Mouse (Mus musculus): ENCODE results near the gene Pdss2. TPM values are rescaled to one million over a fixed set of nuclear protein-coding genes. Genes with fewer than 3 reads are reported as not detected.

The Pdss2 gene
- polyA plus RNA-seq, 1 experiment from 2014 or later, result 15.1 TPM

- Histone ChIP-seq H3K27ac (ENCODE audit: low read depth, low read length) (no peak overlapping the region), H3K4me2 (ENCODE audit: low read depth, low read length, severe bottlenecking) (no peak overlapping the region), H3K4me3 (ENCODE audit: low read depth, low read length) (no peak overlapping the region), H3K4me1 (replicated peaks; ENCODE audit: control insufficient read depth, insufficient read depth, low read length) (no peaks in the 10 kb centered on the region), H3K36me3 (ENCODE audit: control insufficient read depth, insufficient read depth, low read length) (no peaks in the 10 kb centered on the region), H3K9ac (ENCODE audit: low read length) (no peak overlapping the region), H3K27me3 (ENCODE audit: control insufficient read depth, insufficient read depth, low read length) (no peaks in the 10 kb centered on the region), H3K9me3 (ENCODE audit: control insufficient read depth, low read length) (no peaks in the 10 kb centered on the region; the same call in 1 of the 2 replicates)
- no peak for ATAC-seq (replicated peaks; ENCODE audit: low FRiP score)
- no peak for DNase-seq (ENCODE audit: low spot score)
- WGBS, result 83% methylated on average over 2 of the region's 2 CpGs
Observed at GRCm38 (mm10) chr10:43312211-43312610, 90.9 kb downstream of the Pdss2 start.

- ATAC-seq (replicated peaks; ENCODE audit: low FRiP score), result no peak
- H3K4me2 ChIP-seq (ENCODE audit: low read depth, low read length, severe bottlenecking), result no peak overlapping the region
- no peaks in the 10 kb centered on the region for H3K27me3 ChIP-seq (ENCODE audit: control insufficient read depth, insufficient read depth, low read length)
- 80% methylated on average over 7 of the region's 7 CpGs for WGBS
- H3K9ac ChIP-seq (ENCODE audit: low read length), result no peak overlapping the region
- 0 out of 2 replicates have a peak, but pooled peaks cover 3% of the 10 kb centered on the region for H3K4me1 ChIP-seq (replicated peaks; ENCODE audit: control insufficient read depth, insufficient read depth, low read length)
- H3K36me3 ChIP-seq (ENCODE audit: control insufficient read depth, insufficient read depth, low read length), result no peaks in the 10 kb centered on the region
- H3K27ac ChIP-seq (ENCODE audit: low read depth, low read length), result no peak overlapping the region
- H3K4me3 ChIP-seq (ENCODE audit: low read depth, low read length), result no peak overlapping the region
- no peak for DNase-seq (ENCODE audit: low spot score)
- no peaks in the 10 kb centered on the region; the same call in 1 of the 2 replicates for H3K9me3 ChIP-seq (ENCODE audit: control insufficient read depth, low read length)
Observed at GRCm38 (mm10) chr10:43312658-43313417, 91.6 kb downstream of the Pdss2 start.

- DNase-seq (ENCODE audit: low spot score) (no peak), ATAC-seq (replicated peaks; ENCODE audit: low FRiP score) (no peak)
- no peak overlapping the region for H3K27ac ChIP-seq (ENCODE audit: low read depth, low read length)
- H3K9me3 ChIP-seq (ENCODE audit: control insufficient read depth, low read length), result no peaks in the 10 kb centered on the region; the same call in 1 of the 2 replicates
- 0 out of 2 replicates have a peak, but pooled peaks cover 3% of the 10 kb centered on the region for H3K4me1 ChIP-seq (replicated peaks; ENCODE audit: control insufficient read depth, insufficient read depth, low read length)
- H3K27me3 ChIP-seq (ENCODE audit: control insufficient read depth, insufficient read depth, low read length), result no peaks in the 10 kb centered on the region
- no peak overlapping the region for H3K9ac ChIP-seq (ENCODE audit: low read length)
- H3K4me2 ChIP-seq (ENCODE audit: low read depth, low read length, severe bottlenecking), result no peak overlapping the region
- no peaks in the 10 kb centered on the region for H3K36me3 ChIP-seq (ENCODE audit: control insufficient read depth, insufficient read depth, low read length)
- no peak overlapping the region for H3K4me3 ChIP-seq (ENCODE audit: low read depth, low read length)
Observed at GRCm38 (mm10) chr10:43315228-43315627, 93.9 kb downstream of the Pdss2 start.

GRCm38 (mm10) chr10:43317327-43317951 lies 96.2 kb downstream of the Pdss2 start:
- peak overlapping the region; percentile 46; the same call in 1 of the 2 replicates for H3K27ac ChIP-seq (ENCODE audit: low read depth, low read length)
- H3K27me3 ChIP-seq (ENCODE audit: control insufficient read depth, insufficient read depth, low read length), result no peaks in the 10 kb centered on the region
- peaks cover 10% of the 10 kb centered on the region for H3K4me1 ChIP-seq (replicated peaks; ENCODE audit: control insufficient read depth, insufficient read depth, low read length)
- DNase-seq (ENCODE audit: low spot score) (no peak), ATAC-seq (replicated peaks; ENCODE audit: low FRiP score) (peak; percentile 74)
- no peak overlapping the region for H3K4me2 ChIP-seq (ENCODE audit: low read depth, low read length, severe bottlenecking)
- WGBS, result 48% methylated on average over 9 of the region's 9 CpGs
- H3K36me3 ChIP-seq (ENCODE audit: control insufficient read depth, insufficient read depth, low read length), result no peaks in the 10 kb centered on the region
- H3K9me3 ChIP-seq (ENCODE audit: control insufficient read depth, low read length), result no peaks in the 10 kb centered on the region; the same call in 1 of the 2 replicates
- H3K9ac ChIP-seq (ENCODE audit: low read length), result no peak overlapping the region
- H3K4me3 ChIP-seq (ENCODE audit: low read depth, low read length), result no peak overlapping the region

- no peak overlapping the region for H3K9ac ChIP-seq (ENCODE audit: low read length)
- WGBS, result 91% methylated on average over 5 of the region's 5 CpGs
- no peak overlapping the region for H3K4me3 ChIP-seq (ENCODE audit: low read depth, low read length)
- H3K4me1 ChIP-seq (replicated peaks; ENCODE audit: control insufficient read depth, insufficient read depth, low read length), result peaks cover 20% of the 10 kb centered on the region
- H3K4me2 ChIP-seq (ENCODE audit: low read depth, low read length, severe bottlenecking), result no peak overlapping the region
- no peaks in the 10 kb centered on the region for H3K9me3 ChIP-seq (ENCODE audit: control insufficient read depth, low read length)
- no peak for DNase-seq (ENCODE audit: low spot score)
- ATAC-seq (replicated peaks; ENCODE audit: low FRiP score), result no peak
- H3K27me3 ChIP-seq (ENCODE audit: control insufficient read depth, insufficient read depth, low read length), result no peaks in the 10 kb centered on the region
- no peak overlapping the region for H3K27ac ChIP-seq (ENCODE audit: low read depth, low read length)
- no peaks in the 10 kb centered on the region for H3K36me3 ChIP-seq (ENCODE audit: control insufficient read depth, insufficient read depth, low read length)
Observed at GRCm38 (mm10) chr10:43321019-43321418, 99.7 kb downstream of the Pdss2 start.

GRCm38 (mm10) chr10:43322446-43323178 lies 101.3 kb downstream of the Pdss2 start:
- no peaks in the 10 kb centered on the region for H3K27me3 ChIP-seq (ENCODE audit: control insufficient read depth, insufficient read depth, low read length)
- no peaks in the 10 kb centered on the region for H3K36me3 ChIP-seq (ENCODE audit: control insufficient read depth, insufficient read depth, low read length)
- no peak overlapping the region for H3K4me3 ChIP-seq (ENCODE audit: low read depth, low read length)
- H3K4me2 ChIP-seq (ENCODE audit: low read depth, low read length, severe bottlenecking), result no peak overlapping the region
- ATAC-seq (replicated peaks; ENCODE audit: low FRiP score) (no peak), DNase-seq (ENCODE audit: low spot score) (no peak)
- no peak overlapping the region for H3K27ac ChIP-seq (ENCODE audit: low read depth, low read length)
- WGBS, result 43% methylated on average over 9 of the region's 9 CpGs
- H3K4me1 ChIP-seq (replicated peaks; ENCODE audit: control insufficient read depth, insufficient read depth, low read length), result peaks cover 17% of the 10 kb centered on the region
- H3K9me3 ChIP-seq (ENCODE audit: control insufficient read depth, low read length), result no peaks in the 10 kb centered on the region
- no peak overlapping the region; the same call in 1 of the 2 replicates for H3K9ac ChIP-seq (ENCODE audit: low read length)

- H3K27me3 ChIP-seq (ENCODE audit: control insufficient read depth, insufficient read depth, low read length), result no peaks in the 10 kb centered on the region
- no peak overlapping the region for H3K4me2 ChIP-seq (ENCODE audit: low read depth, low read length, severe bottlenecking)
- no peak for ATAC-seq (replicated peaks; ENCODE audit: low FRiP score)
- H3K4me3 ChIP-seq (ENCODE audit: low read depth, low read length), result no peak overlapping the region
- no peak overlapping the region for H3K9ac ChIP-seq (ENCODE audit: low read length)
- DNase-seq (ENCODE audit: low spot score), result no peak
- whole genome bisulfite sequencing, result 21% methylated on average over 8 of the region's 8 CpGs
- H3K27ac ChIP-seq (ENCODE audit: low read depth, low read length), result no peak overlapping the region
- H3K9me3 ChIP-seq (ENCODE audit: control insufficient read depth, low read length), result no peaks in the 10 kb centered on the region
- H3K36me3 ChIP-seq (ENCODE audit: control insufficient read depth, insufficient read depth, low read length), result no peaks in the 10 kb centered on the region
- H3K4me1 ChIP-seq (replicated peaks; ENCODE audit: control insufficient read depth, insufficient read depth, low read length), result peaks cover 16% of the 10 kb centered on the region
Observed at GRCm38 (mm10) chr10:43323386-43323785, 102.1 kb downstream of the Pdss2 start.

GRCm38 (mm10) chr10:43329813-43330212 lies 108.5 kb downstream of the Pdss2 start:
- H3K9me3 ChIP-seq (ENCODE audit: control insufficient read depth, low read length), result no peaks in the 10 kb centered on the region
- H3K36me3 ChIP-seq (ENCODE audit: control insufficient read depth, insufficient read depth, low read length), result no peaks in the 10 kb centered on the region
- no peak overlapping the region for H3K4me3 ChIP-seq (ENCODE audit: low read depth, low read length)
- no peak overlapping the region for H3K4me2 ChIP-seq (ENCODE audit: low read depth, low read length, severe bottlenecking)
- H3K9ac ChIP-seq (ENCODE audit: low read length), result no peak overlapping the region
- no peaks in the 10 kb centered on the region for H3K27me3 ChIP-seq (ENCODE audit: control insufficient read depth, insufficient read depth, low read length)
- peaks cover 4% of the 10 kb centered on the region; the same call in 1 of the 2 replicates for H3K4me1 ChIP-seq (replicated peaks; ENCODE audit: control insufficient read depth, insufficient read depth, low read length)
- no peak overlapping the region for H3K27ac ChIP-seq (ENCODE audit: low read depth, low read length)
- 93% methylated on average over 5 of the region's 5 CpGs for WGBS
- ATAC-seq (replicated peaks; ENCODE audit: low FRiP score), result no peak
- no peak for DNase-seq (ENCODE audit: low spot score)
